In the genomic region with DNA sequence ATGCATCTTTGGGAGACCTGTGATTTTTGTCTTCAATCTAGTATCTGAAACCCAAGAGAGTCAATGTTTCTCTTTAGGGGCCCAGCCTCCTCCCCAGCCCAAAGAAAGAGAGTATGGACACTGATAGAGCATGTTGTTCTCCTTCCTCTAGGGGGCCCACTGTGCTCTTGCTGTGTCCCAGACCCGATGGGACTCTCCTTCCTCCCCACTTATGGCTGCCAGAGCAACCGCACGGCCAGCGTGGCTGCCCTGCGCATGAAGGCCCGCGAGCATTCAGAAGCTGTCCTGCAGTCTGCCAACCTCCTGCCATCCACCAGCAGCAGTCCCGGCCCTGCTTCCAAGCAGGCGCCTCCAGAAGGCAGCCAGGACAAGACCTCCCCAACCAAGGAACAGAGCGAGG, we compare ENCODE assay signal across 10 mouse cellular contexts. TPM values are rescaled to one million over a fixed set of nuclear protein-coding genes. Genes with fewer than 3 reads are reported as not detected.
DNase-seq lines count a peak whose midpoint lies in the region; ATAC-seq lines count a peak whose summit lies in the region.
"Had no signal": no experiment of that assay in that cellular context is flagged by ENCODE, and none has a peak within 500 bp of the region (broad histone marks: within the 10 kb centered on the region; RNA-seq: fewer than 3 reads in every experiment).

No protein-coding gene starts in this region.

- 45% methylated on average over 10 of the region's 10 CpGs for WGBS in embryonic facial prominence, embryonic 11.5 days
- 45% methylated on average over 10 of the region's 10 CpGs for WGBS in limb, embryonic 15.5 days

- H3K36me3 ChIP-seq in embryonic facial prominence, embryonic 11.5 days (replicated peaks; ENCODE audit: control insufficient read depth, insufficient read depth, low read depth, low read length), result no peaks in the 10 kb centered on the region
- H3K36me3 ChIP-seq in limb, embryonic 15.5 days, result no peaks in the 10 kb centered on the region

- ATAC-seq in embryonic facial prominence, embryonic 11.5 days (replicated peaks; ENCODE audit: insufficient number of reproducible peaks, low FRiP score, low TSS enrichment, low read depth), result no peak
- ATAC-seq in limb, embryonic 15.5 days (ENCODE audit: insufficient number of reproducible peaks, low FRiP score, low TSS enrichment, low read depth), result no peak

- H3K27me3 ChIP-seq in embryonic facial prominence, embryonic 11.5 days (ENCODE audit: control insufficient read depth, insufficient read depth, low read length), result no peaks in the 10 kb centered on the region
- H3K27me3 ChIP-seq in limb, embryonic 15.5 days, result no peaks in the 10 kb centered on the region

- no peak overlapping the region for H3K27ac ChIP-seq in embryonic facial prominence, embryonic 11.5 days (replicated peaks; ENCODE audit: low read depth, low read length)
- no peak overlapping the region for H3K27ac ChIP-seq in limb, embryonic 15.5 days

- no peaks in the 10 kb centered on the region for H3K4me1 ChIP-seq in embryonic facial prominence, embryonic 11.5 days (ENCODE audit: control insufficient read depth, insufficient read depth, low read length)
- no peaks in the 10 kb centered on the region for H3K4me1 ChIP-seq in limb, embryonic 15.5 days

- H3K9ac ChIP-seq in embryonic facial prominence, embryonic 11.5 days (replicated peaks; ENCODE audit: low read length), result no peak overlapping the region; the same call in 1 of the 2 replicates
- no peak overlapping the region for H3K9ac ChIP-seq in limb, embryonic 15.5 days

- no peak overlapping the region for H3K4me3 ChIP-seq in embryonic facial prominence, embryonic 11.5 days (ENCODE audit: low read depth, low read length)
- H3K4me3 ChIP-seq in limb, embryonic 15.5 days, result no peak overlapping the region

- H3K4me2 ChIP-seq in embryonic facial prominence, embryonic 11.5 days (ENCODE audit: low read depth, low read length), result no peak overlapping the region
- 0 out of 2 replicates have a peak overlapping the region, but pooled peaks have one; percentile 2 for H3K4me2 ChIP-seq in limb, embryonic 15.5 days

- no peaks in the 10 kb centered on the region for H3K9me3 ChIP-seq in embryonic facial prominence, embryonic 11.5 days (replicated peaks; ENCODE audit: control insufficient read depth, low read length)
- H3K9me3 ChIP-seq in limb, embryonic 15.5 days, result no peaks in the 10 kb centered on the region

- peak; percentile 14 for DNase-seq in adrenal gland, postnatal 14 days
- DNase-seq in adrenal gland, adult 8-10 months, result no peak
- peak; percentile 12 for DNase-seq in layer of hippocampus, adult 9-11 months
- no peak for DNase-seq in layer of hippocampus, postnatal 36 days
- DNase-seq in embryonic facial prominence, embryonic 11.5 days (ENCODE audit: low spot score), result peak; percentile 35
- no peak for DNase-seq in MN1 (ENCODE audit: low spot score)
- DNase-seq in ovary, postnatal 36 days (ENCODE audit: low spot score), result no peak

RNA-seq across cellular contexts. Expression of a gene that starts 29.4 kb away (rescaled TPM):
- 0.67 and 0.75 TPM in 2 replicates for total RNA-seq in adrenal gland, postnatal 14 days (2021)
- 1 to 10 TPM; 2.6 to 5.4 (median 4.2) TPM for total RNA-seq in adrenal gland, adult 8-10 months (2022)
- total RNA-seq in layer of hippocampus, postnatal 36 days (2021), result not detected
- 7.6 and 9.6 TPM in 2 replicates for polyA plus RNA-seq in embryonic facial prominence, embryonic 11.5 days (2014; fragmentation: Nextera tagmentation; extraction: Ambion mirVana)
- polyA plus RNA-seq in limb, embryonic 15.5 days (2015; fragmentation: Nextera tagmentation; extraction: Ambion mirVana), result 0.06 and 0.16 TPM in 2 replicates
- total RNA-seq: megakaryocyte, adult 5-6 weeks had no signal
- polyA plus RNA-seq: testis, adult 2 months had no signal

RNA-seq across cellular contexts. Expression of a gene that starts 56.5 kb away (rescaled TPM):
- 0.11 and 0.49 TPM in 2 replicates for total RNA-seq in adrenal gland, postnatal 14 days (2021)
- under 1 TPM in 1 of 4 experiments, not detected in 3; 0.05 TPM for total RNA-seq in adrenal gland, adult 8-10 months (2022)
- total RNA-seq in layer of hippocampus, postnatal 36 days (2021), result under 1 TPM in 1 of 2 experiments, not detected in 1; 0.15 TPM
- polyA plus RNA-seq in embryonic facial prominence, embryonic 11.5 days (2014; fragmentation: Nextera tagmentation; extraction: Ambion mirVana), result 0.04 TPM in 1 of 2 replicates, not detected in the other
- 1.3 and 2.8 TPM in 2 replicates for polyA plus RNA-seq in limb, embryonic 15.5 days (2015; fragmentation: Nextera tagmentation; extraction: Ambion mirVana)
- total RNA-seq: megakaryocyte, adult 5-6 weeks had no signal

Comparison
In these comparisons a context has a peak if more than half of its experiments do, and no peak if none do; other contexts are left out.
1. DNase-seq: peak in adrenal gland, postnatal 14 days (single experiment), layer of hippocampus, adult 9-11 months (single experiment) and embryonic facial prominence, embryonic 11.5 days (single experiment); none in adrenal gland, adult 8-10 months (single experiment), layer of hippocampus, postnatal 36 days (0 of 2), MN1 (single experiment) and ovary, postnatal 36 days (single experiment).